Mouse (Mus musculus) intestine, embryonic 15.5 days (tissue): ENCODE results near the gene Nrgn. TPM values are rescaled to one million over a fixed set of nuclear protein-coding genes. Genes with fewer than 3 reads are reported as not detected.

Experiments used
- ATAC-seq: fragments of 200-750 bp; cut with Nextera tagmentation; 2 replicates; pipeline ENCODE4 v1.8.0; 2017; ENCODE audit warnings: moderate TSS enrichment, moderate library complexity
- H3K27ac ChIP-seq: fragments of 300-500 bp; sonication (generic); 2 replicates; pipeline ENCODE4 v1.5.1; 2015; ENCODE audit warnings: mild to moderate bottlenecking, inconsistent platforms
- H3K27me3 ChIP-seq: fragments of 300-500 bp; sonication (generic); replicated peaks from 2 replicates; pipeline ENCODE4 v1.6.1; 2015; ENCODE audit warnings: inconsistent platforms
- H3K36me3 ChIP-seq: fragments of 300-500 bp; sonication (generic); 2 replicates; pipeline ENCODE4 v1.6.1; 2015; ENCODE audit warnings: inconsistent platforms
- H3K4me1 ChIP-seq: fragments of 300-500 bp; sonication (generic); replicated peaks from 2 replicates; pipeline ENCODE4 v1.6.1; 2015; ENCODE audit warnings: inconsistent platforms
- H3K4me2 ChIP-seq: fragments of 300-500 bp; sonication (generic); replicated peaks from 2 replicates; pipeline ENCODE4 v1.6.1; 2015; ENCODE audit warnings: mild to moderate bottlenecking, inconsistent platforms
- H3K4me3 ChIP-seq: fragments of 300-500 bp; sonication (generic); replicated peaks from 2 replicates; pipeline ENCODE4 v1.5.1; 2015; ENCODE audit warnings: inconsistent platforms
- H3K9ac ChIP-seq: fragments of 300-500 bp; sonication (generic); 2 replicates; pipeline ENCODE4 v1.6.1; 2015; ENCODE audit warnings: inconsistent platforms
- H3K9me3 ChIP-seq: fragments of 300-500 bp; sonication (generic); 2 replicates; pipeline ENCODE4 v1.6.1; 2016; ENCODE audit warnings: inconsistent platforms
- WGBS: fragments of 180-500 bp; shearing (Covaris S2); methylation state at CpG from one replicate; pipeline ENCODE4 v1.1.7; 2015; 5-methylcytosine and 5-hydroxymethylcytosine counted together
- polyA plus RNA-seq: library from polyadenylated mRNA; unstranded; fragments of >200 nt; fragmentation: Nextera tagmentation; extraction: Ambion mirVana; gene quantifications from 2 replicates; pipeline ENCODE4 v1.2.1, GENCODE M21; 2015

The Nrgn gene
- polyA plus RNA-seq: 2.9 and 3.7 TPM in 2 replicates

- peak; percentile 97 for ATAC-seq
- Histone ChIP-seq H3K4me3 (peak within 1 kb of the TSS; percentile 38), H3K9ac (peak within 1 kb of the TSS; percentile 33), H3K9me3 (no peaks in the 10 kb centered on the region), H3K36me3 (no peaks in the 10 kb centered on the region), H3K27me3 (peaks cover 34% of the 10 kb centered on the region), H3K4me1 (peaks cover 13% of the 10 kb centered on the region), H3K4me2 (peak within 1 kb of the TSS; percentile 85), H3K27ac (no peak within 1 kb of the TSS)
- 4% methylated on average over 31 of the region's 31 CpGs for WGBS
Observed at GRCm38 (mm10) chr9:37552536-37553293, at the start of gene Nrgn. Gene Nrgn, minus strand, starts transcription at chr9:37552904.

GRCm38 (mm10) chr9:37600538-37601205 lies 48.0 kb upstream of the Nrgn start:
- H3K36me3 ChIP-seq: no peaks in the 10 kb centered on the region
- no peaks in the 10 kb centered on the region for H3K4me1 ChIP-seq
- no peak overlapping the region for H3K27ac ChIP-seq
- H3K4me3 ChIP-seq: no peak overlapping the region
- ATAC-seq: 0 out of 2 replicates have a peak, but pooled peaks have one; percentile 23
- no peak overlapping the region for H3K9ac ChIP-seq
- H3K4me2 ChIP-seq: no peak overlapping the region
- no peaks in the 10 kb centered on the region for H3K27me3 ChIP-seq
- no peaks in the 10 kb centered on the region for H3K9me3 ChIP-seq
- WGBS: 84% methylated on average over 2 of the region's 2 CpGs

- Histone ChIP-seq H3K9me3 (no peaks in the 10 kb centered on the region), H3K4me3 (no peak overlapping the region), H3K27me3 (no peaks in the 10 kb centered on the region), H3K36me3 (no peaks in the 10 kb centered on the region), H3K4me2 (no peak overlapping the region), H3K27ac (no peak overlapping the region), H3K9ac (no peak overlapping the region), H3K4me1 (no peaks in the 10 kb centered on the region)
- WGBS: 86% methylated on average over 2 of the region's 2 CpGs
- no peak for ATAC-seq
Observed at GRCm38 (mm10) chr9:37598637-37599036, 45.9 kb upstream of the Nrgn start.

GRCm38 (mm10) chr9:37595570-37595969 lies 42.9 kb upstream of the Nrgn start:
- no peak overlapping the region for H3K4me3 ChIP-seq
- no peak for ATAC-seq
- no peaks in the 10 kb centered on the region for H3K36me3 ChIP-seq
- no peak overlapping the region for H3K4me2 ChIP-seq
- no peak overlapping the region for H3K9ac ChIP-seq
- H3K27me3 ChIP-seq: no peaks in the 10 kb centered on the region
- WGBS: 84% methylated on average over 1 of the region's 1 CpGs
- no peak overlapping the region for H3K27ac ChIP-seq
- no peaks in the 10 kb centered on the region for H3K9me3 ChIP-seq
- no peaks in the 10 kb centered on the region for H3K4me1 ChIP-seq

GRCm38 (mm10) chr9:37593690-37594089 lies 41.0 kb upstream of the Nrgn start:
- no peak overlapping the region for H3K4me2 ChIP-seq
- no peak for ATAC-seq
- H3K4me1 ChIP-seq: no peaks in the 10 kb centered on the region
- H3K27ac ChIP-seq: no peak overlapping the region
- no peaks in the 10 kb centered on the region for H3K9me3 ChIP-seq
- WGBS: 86% methylated on average over 3 of the region's 3 CpGs
- H3K9ac ChIP-seq: no peak overlapping the region
- H3K36me3 ChIP-seq: no peaks in the 10 kb centered on the region
- H3K4me3 ChIP-seq: no peak overlapping the region
- H3K27me3 ChIP-seq: no peaks in the 10 kb centered on the region

GRCm38 (mm10) chr9:37592633-37593032 lies 39.9 kb upstream of the Nrgn start:
- 58% methylated on average over 6 of the region's 6 CpGs for WGBS
- no peaks in the 10 kb centered on the region for H3K4me1 ChIP-seq
- no peak overlapping the region for H3K27ac ChIP-seq
- no peaks in the 10 kb centered on the region for H3K9me3 ChIP-seq
- H3K4me3 ChIP-seq: no peak overlapping the region
- no peaks in the 10 kb centered on the region for H3K27me3 ChIP-seq
- no peak overlapping the region for H3K9ac ChIP-seq
- no peaks in the 10 kb centered on the region for H3K36me3 ChIP-seq
- no peak for ATAC-seq
- no peak overlapping the region for H3K4me2 ChIP-seq

GRCm38 (mm10) chr9:37592025-37592424 lies 39.3 kb upstream of the Nrgn start:
- WGBS: 78% methylated on average over 2 of the region's 2 CpGs
- H3K4me2 ChIP-seq: no peak overlapping the region
- ATAC-seq: no peak
- H3K9ac ChIP-seq: no peak overlapping the region
- H3K4me3 ChIP-seq: no peak overlapping the region
- no peaks in the 10 kb centered on the region for H3K27me3 ChIP-seq
- no peaks in the 10 kb centered on the region for H3K4me1 ChIP-seq
- no peaks in the 10 kb centered on the region for H3K36me3 ChIP-seq
- no peaks in the 10 kb centered on the region for H3K9me3 ChIP-seq
- H3K27ac ChIP-seq: no peak overlapping the region

GRCm38 (mm10) chr9:37590381-37590780 lies 37.7 kb upstream of the Nrgn start:
- no peaks in the 10 kb centered on the region for H3K36me3 ChIP-seq
- no peak overlapping the region for H3K4me3 ChIP-seq
- H3K4me1 ChIP-seq: no peaks in the 10 kb centered on the region
- no peak overlapping the region for H3K9ac ChIP-seq
- H3K27ac ChIP-seq: no peak overlapping the region
- no peak overlapping the region for H3K4me2 ChIP-seq
- no peaks in the 10 kb centered on the region for H3K9me3 ChIP-seq
- no peaks in the 10 kb centered on the region for H3K27me3 ChIP-seq
- ATAC-seq: no peak
- WGBS: 81% methylated on average over 4 of the region's 4 CpGs

GRCm38 (mm10) chr9:37586718-37587117 lies 34.0 kb upstream of the Nrgn start:
- 73% methylated on average over 4 of the region's 4 CpGs for WGBS
- Histone ChIP-seq H3K27ac (no peak overlapping the region), H3K4me3 (no peak overlapping the region), H3K27me3 (no peaks in the 10 kb centered on the region), H3K36me3 (no peaks in the 10 kb centered on the region), H3K4me2 (no peak overlapping the region), H3K4me1 (no peaks in the 10 kb centered on the region), H3K9me3 (no peaks in the 10 kb centered on the region), H3K9ac (no peak overlapping the region)
- no peak for ATAC-seq

GRCm38 (mm10) chr9:37583594-37583993 lies 30.9 kb upstream of the Nrgn start:
- no peaks in the 10 kb centered on the region for H3K4me1 ChIP-seq
- no peak for ATAC-seq
- no peak overlapping the region for H3K4me2 ChIP-seq
- H3K27ac ChIP-seq: no peak overlapping the region
- no peak overlapping the region for H3K9ac ChIP-seq
- H3K9me3 ChIP-seq: no peaks in the 10 kb centered on the region
- H3K27me3 ChIP-seq: no peaks in the 10 kb centered on the region
- 82% methylated on average over 5 of the region's 5 CpGs for WGBS
- H3K36me3 ChIP-seq: no peaks in the 10 kb centered on the region
- no peak overlapping the region for H3K4me3 ChIP-seq

GRCm38 (mm10) chr9:37576436-37576930 lies 23.8 kb upstream of the Nrgn start:
- Histone ChIP-seq H3K27ac (no peak overlapping the region), H3K27me3 (no peaks in the 10 kb centered on the region), H3K9ac (no peak overlapping the region), H3K4me2 (no peak overlapping the region), H3K4me3 (no peak overlapping the region), H3K4me1 (no peaks in the 10 kb centered on the region), H3K36me3 (no peaks in the 10 kb centered on the region), H3K9me3 (no peaks in the 10 kb centered on the region)
- 37% methylated on average over 14 of the region's 14 CpGs for WGBS
- ATAC-seq: no peak; the same call in 1 of the 2 replicates

- ATAC-seq: no peak
- H3K9ac ChIP-seq: no peak overlapping the region
- no peak overlapping the region for H3K4me2 ChIP-seq
- peaks cover 7% of the 10 kb centered on the region; the same call in 1 of the 2 replicates for H3K4me1 ChIP-seq
- WGBS: 51% methylated on average over 3 of the region's 3 CpGs
- no peak overlapping the region for H3K4me3 ChIP-seq
- H3K36me3 ChIP-seq: no peaks in the 10 kb centered on the region
- no peaks in the 10 kb centered on the region for H3K9me3 ChIP-seq
- no peaks in the 10 kb centered on the region; the same call in 1 of the 2 replicates for H3K27me3 ChIP-seq
- no peak overlapping the region for H3K27ac ChIP-seq
Observed at GRCm38 (mm10) chr9:37572204-37572876, 19.6 kb upstream of the Nrgn start.
